Mouse (Mus musculus) megakaryocyte, embryonic 14.5 days (primary cell): ENCODE results near the gene 1700092M07Rik.

Source experiments
- FLI1 ChIP-seq: IDR thresholded peaks from 2 replicates; pipeline ENCODE4 v1.6.1; 2012; ENCODE audit warnings: low read length, inconsistent platforms, mixed read lengths
- GATA1 ChIP-seq: IDR thresholded peaks from 3 replicates; pipeline ENCODE4 v1.6.1; 2012; ENCODE audit warnings: mixed read lengths, low read length, inconsistent platforms, borderline replicate concordance

- TF ChIP-seq GATA1 (no peak), FLI1 (no peak)
These were observed 48.0 kb downstream of the 1700092M07Rik start for GRCm38 (mm10) chr19:8788521-8788920.
